Mouse (Mus musculus) ES-E14 (cell line): Measurements from ENCODE around the gene Sbf1.

Experiments used
- HCFC1 ChIP-seq: IDR thresholded peaks from 2 replicates; pipeline ENCODE4 v1.6.1; 2012; ENCODE audit warnings: low read length, inconsistent platforms, borderline replicate concordance; ENCODE audit not compliant: insufficient read depth
- MAFK ChIP-seq: IDR thresholded peaks from 2 replicates; pipeline ENCODE4 v1.6.1; 2014; ENCODE audit warnings: mild to moderate bottlenecking, low read depth, low read length, inconsistent platforms; ENCODE audit not compliant: insufficient read depth
- ZC3H11A ChIP-seq: IDR thresholded peaks from 2 replicates; pipeline ENCODE4 v1.6.1; 2012; ENCODE audit warnings: low read depth, mild to moderate bottlenecking, inconsistent platforms, low read length, borderline replicate concordance

DNA sequence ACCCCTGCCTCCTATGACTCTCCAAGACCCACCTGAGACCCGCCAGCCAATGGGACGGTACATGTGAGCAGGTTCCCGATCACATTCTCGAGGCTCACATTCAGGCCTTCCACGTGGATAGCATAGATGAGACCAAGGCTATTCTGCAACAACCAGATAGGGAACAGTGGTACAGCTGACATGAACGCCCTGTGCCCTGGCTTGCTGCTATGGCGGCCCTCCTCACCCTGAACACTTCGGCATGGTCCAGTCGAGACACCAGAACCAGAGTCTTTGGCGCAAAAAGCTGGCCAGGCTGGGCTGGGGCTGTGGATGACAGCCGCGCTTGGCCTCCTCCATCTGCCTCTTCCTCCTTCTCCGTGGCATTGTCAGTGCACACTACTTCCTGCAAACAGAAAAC, 7.7 kb downstream of the Sbf1 start:
- TF ChIP-seq MAFK (no peak), ZC3H11A (no peak), HCFC1 (no peak)
